Mouse (Mus musculus): ENCODE data around the gene Bloc1s1. TPM values are rescaled to one million over a fixed set of nuclear protein-coding genes. Genes with fewer than 3 reads are reported as not detected.

The Bloc1s1 gene
- total RNA-seq, 2 experiments from 2014 or later, result 85.2 to 95.4 TPM

GRCm38 (mm10) chr10:128933976-128934721, 10.3 kb upstream of the Bloc1s1 start:
- intact Hi-C loops (cut with DNase I), result no loop called here

DNA sequence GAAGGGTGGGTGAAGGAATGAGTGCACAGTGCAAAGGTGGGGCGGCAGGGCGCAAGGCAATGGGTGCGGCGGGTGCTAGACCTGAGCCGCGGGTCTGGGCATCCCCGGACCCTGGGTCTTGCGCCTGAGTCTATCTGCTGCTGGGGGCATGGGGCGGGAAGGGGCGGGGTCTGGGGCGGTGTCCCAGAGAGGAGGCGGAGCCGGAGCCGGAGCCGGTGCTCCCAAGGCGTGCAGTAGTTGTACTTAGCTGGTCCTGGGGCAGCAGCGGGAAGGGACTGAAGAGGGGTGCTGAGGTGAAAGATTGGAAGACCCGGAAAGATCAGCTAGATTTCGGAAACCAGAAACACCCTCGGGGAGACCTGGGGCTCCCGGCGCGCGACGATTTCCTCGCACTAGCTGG, 9.7 kb upstream of the Bloc1s1 start, which contains the start of gene Itga7:
TSS of gene Itga7 (plus strand) at position 245 of the 400 bp plus-strand sequence.
- intact Hi-C loops (cut with DNase I), result no loop called here
- DNase-seq (ENCODE audit: low spot score in 2 of 2), result no peak

More at GRCm38 (mm10) chr10:128933976-128934721, 10.3 kb upstream of the Bloc1s1 start:
- no peak for DNase-seq (ENCODE audit: low spot score in 2 of 2)

DNA sequence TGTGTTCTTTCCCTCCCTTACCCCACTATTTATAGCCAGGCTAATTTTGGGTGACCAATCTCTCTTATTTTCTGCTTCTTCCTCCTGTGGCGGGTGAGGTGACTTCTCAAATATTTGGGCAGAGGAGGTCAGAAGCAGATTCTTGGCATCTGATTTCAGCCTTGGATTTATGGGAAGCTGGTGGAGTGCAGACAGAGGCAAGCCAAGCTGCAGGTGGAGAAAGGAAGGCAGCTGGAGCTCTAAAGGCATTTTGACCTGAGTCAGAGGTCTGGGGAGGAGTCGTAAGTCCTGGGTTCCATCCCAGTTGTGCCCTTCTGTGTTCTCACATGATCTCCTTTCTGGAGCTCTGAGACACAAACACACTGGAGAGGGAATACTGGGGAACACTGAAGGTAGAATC, 7.6 kb upstream of the Bloc1s1 start:
- intact Hi-C loops (cut with DNase I), result no loop called here
- DNase-seq (ENCODE audit: low spot score in 2 of 2), result no peak

DNA sequence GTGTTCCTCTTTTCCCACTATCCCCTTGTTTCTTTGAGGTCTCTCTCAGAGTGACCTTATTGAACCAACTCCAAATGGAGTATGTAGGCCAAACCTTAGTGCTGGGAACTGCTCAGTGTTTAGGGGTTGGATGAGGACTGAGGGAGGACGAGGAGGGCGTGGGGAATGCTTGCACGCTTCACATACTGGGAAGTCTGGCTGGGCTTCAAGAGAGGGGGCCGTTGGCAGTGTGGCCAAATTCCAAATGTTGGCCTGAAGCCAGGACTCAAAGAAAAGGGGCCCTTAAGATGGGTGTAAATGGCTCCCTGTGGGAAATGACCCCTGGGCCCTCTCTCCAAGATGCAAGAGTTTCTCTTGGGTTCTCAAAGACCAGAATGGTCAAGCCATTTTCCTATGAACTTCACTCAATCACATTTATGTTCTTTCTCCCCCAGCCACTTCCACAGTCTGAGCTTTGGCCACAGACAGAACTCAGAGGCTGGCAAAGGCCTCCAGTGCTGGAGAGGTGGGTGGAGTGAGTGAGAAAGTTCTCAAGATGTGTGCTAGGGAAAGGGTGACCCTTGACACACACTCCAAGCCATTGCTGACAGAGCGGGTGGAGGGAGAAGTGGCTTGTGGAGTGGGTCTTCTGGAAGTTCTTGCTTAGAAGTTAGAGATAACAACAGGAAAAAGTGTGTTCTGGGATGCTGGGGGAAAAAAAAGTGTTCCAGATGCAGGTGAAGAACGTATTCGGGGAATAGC, 6.0 kb upstream of the Bloc1s1 start:
- intact Hi-C loops (cut with DNase I), result no loop called here
- no peak for DNase-seq (ENCODE audit: low spot score in 2 of 2)

GRCm38 (mm10) chr10:128928356-128928755, 4.5 kb upstream of the Bloc1s1 start:
- no peak for DNase-seq (ENCODE audit: low spot score in 2 of 2)
- intact Hi-C loops (cut with DNase I), result no loop called here

DNA sequence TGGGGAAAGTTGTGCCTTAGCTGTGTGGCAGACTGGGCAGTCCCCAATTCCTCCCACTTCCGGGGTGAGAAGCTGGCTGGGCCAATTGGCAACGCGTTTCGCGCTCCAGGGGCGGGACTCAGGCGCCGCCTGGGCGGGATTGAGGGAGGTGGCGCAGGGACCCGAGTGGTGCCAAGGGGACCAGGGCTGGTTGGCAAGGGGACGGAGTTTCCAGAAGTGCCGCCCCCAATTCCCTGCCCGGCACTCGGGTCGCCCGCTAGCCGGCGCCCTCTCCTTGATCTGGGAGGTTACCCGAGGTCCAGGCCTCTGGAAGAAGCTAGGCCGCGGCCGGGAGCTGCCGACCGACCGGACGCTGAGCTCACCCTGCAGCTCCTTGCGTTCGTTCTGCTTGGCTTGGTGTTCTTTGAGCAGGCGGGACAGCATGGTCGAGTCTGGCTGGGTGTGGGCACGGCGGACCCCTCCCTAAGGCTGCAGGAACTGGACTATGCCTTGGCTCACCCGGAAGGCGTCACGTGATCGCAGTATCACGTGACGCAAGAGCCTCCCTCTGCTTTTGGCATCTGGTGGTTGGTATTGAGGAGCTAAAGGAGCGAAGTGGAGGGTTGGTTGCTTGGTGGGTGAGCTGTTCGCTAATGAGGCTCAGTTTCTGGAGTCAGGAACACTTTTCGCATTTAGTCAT, 683 bp downstream of the Bloc1s1 start:
- intact Hi-C loops (cut with DNase I), result no loop called here
- peak; percentile 93 to 95 for DNase-seq (ENCODE audit: low spot score in 2 of 2)

DNA sequence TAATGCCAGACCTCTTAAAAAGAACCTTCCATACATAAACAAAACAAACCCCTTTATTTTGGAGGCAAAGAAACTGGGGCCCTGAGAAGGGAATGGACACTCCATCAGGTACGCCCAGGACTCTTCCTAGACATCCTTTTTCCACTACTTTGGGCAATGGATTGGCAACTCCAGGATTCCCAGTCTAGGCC, 1.1 kb downstream of the Bloc1s1 start, which contains the start of gene Rdh5:
TSS of gene Rdh5 (minus strand) at position 67 of the 191 bp plus-strand sequence.
- DNase-seq (ENCODE audit: low spot score in 2 of 2), result no peak
- intact Hi-C loops (cut with DNase I), result no loop called here

GRCm38 (mm10) chr10:128921883-128922821, 1.7 kb downstream of the Bloc1s1 start:
- no peak for DNase-seq (ENCODE audit: low spot score in 2 of 2)
- intact Hi-C loops (cut with DNase I), result no loop called here

GRCm38 (mm10) chr10:128921251-128921650, 2.6 kb downstream of the Bloc1s1 start:
- intact Hi-C loops (cut with DNase I), result no loop called here
- no peak for DNase-seq (ENCODE audit: low spot score in 2 of 2)

- DNase-seq (ENCODE audit: low spot score in 2 of 2), result no peak
- intact Hi-C loops (cut with DNase I), result no loop called here
Measured at GRCm38 (mm10) chr10:128920736-128921161, 3.1 kb downstream of the Bloc1s1 start.

- no peak for DNase-seq (ENCODE audit: low spot score in 2 of 2)
- intact Hi-C loops (cut with DNase I), result no loop called here
Measured at GRCm38 (mm10) chr10:128919966-128920365, 3.9 kb downstream of the Bloc1s1 start.

DNA sequence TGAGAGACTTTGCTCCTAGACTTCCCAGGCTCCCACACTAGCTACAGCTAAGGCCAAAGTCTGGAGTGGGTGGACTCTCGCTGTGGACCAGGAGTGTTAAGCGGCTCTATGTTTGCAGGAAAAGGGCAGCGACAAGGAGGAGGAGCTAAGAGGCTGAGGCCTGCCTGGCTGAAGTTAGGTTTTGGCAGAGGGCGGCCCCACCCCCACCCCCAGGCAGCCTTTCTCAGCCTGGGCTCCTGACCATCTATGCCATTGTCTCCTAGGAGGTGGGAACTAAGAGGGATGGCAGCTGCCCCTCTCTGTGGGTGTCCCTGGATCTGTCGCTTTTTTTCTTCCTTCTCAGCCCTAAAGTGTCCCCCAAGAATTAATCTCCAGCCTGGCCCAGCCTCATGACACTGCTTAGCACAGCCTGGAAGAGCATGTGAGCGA, 4.6 kb downstream of the Bloc1s1 start:
- no peak for DNase-seq (ENCODE audit: low spot score in 2 of 2)
- intact Hi-C loops (cut with DNase I), result no loop called here

DNA sequence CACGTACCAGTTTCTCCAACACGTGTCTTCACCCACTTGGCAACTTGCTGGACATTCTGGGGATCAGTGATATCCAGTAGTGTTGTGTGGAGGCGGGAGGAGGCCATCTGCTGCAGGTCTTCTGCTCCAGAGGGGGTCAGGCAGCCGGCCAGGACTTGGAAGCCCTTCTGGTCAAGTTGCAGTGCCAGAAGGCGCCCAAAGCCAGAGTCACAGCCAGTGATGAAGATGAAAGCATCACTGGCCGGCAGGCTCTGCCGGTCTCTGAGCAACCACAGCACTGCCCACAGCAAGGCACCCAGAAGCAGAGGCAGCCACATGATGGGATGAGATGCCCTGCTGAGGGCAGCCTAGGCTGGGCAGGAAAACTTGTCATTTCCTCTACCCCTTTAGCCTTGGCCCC, 5.6 kb downstream of the Bloc1s1 start:
- DNase-seq (ENCODE audit: low spot score in 2 of 2), result peak in 1 of 2 experiments; percentile 33
- intact Hi-C loops (cut with DNase I), result no loop called here

DNA sequence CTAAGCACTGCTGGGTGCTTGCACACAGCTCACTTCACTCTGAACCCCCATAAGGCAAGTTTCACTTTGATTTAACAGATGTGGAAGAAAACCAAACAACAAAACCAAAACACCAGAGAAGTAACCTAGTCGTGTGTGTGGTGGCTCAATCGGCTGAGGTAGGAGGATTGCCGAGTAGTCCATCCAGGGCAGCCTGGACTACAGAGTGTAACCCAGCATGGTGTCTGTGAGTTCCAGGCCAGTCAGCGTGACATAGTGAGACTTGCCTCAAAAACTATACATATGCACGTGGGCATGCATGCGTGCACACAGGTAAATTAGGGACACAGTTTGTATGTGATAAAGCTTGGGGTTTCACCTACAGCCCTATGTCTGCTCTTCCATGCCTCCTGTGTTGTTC, 6.4 kb downstream of the Bloc1s1 start:
- DNase-seq (ENCODE audit: low spot score in 2 of 2), result no peak
- intact Hi-C loops (cut with DNase I), result no loop called here

DNA sequence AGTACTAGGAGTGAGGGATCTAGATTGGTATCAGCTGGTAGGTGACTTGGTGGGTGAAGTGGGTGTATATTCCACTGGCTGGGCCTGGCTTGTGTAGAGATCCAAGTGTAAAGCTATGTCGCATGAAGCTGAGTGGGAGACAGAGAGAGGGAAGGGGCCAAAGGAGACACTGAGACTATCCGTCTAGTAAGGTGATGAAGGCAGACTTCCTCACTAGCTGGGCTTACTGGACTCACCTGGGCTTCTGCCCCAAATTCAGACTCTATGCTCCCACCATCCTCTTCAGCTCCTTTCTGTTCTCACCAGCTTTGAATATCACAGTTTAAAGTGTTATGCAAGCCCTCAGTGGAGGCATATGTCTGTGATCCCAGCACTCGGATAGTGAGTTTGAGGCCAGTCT, 7.2 kb downstream of the Bloc1s1 start:
- intact Hi-C loops (cut with DNase I), result no loop called here
- DNase-seq (ENCODE audit: low spot score in 2 of 2), result no peak

DNA sequence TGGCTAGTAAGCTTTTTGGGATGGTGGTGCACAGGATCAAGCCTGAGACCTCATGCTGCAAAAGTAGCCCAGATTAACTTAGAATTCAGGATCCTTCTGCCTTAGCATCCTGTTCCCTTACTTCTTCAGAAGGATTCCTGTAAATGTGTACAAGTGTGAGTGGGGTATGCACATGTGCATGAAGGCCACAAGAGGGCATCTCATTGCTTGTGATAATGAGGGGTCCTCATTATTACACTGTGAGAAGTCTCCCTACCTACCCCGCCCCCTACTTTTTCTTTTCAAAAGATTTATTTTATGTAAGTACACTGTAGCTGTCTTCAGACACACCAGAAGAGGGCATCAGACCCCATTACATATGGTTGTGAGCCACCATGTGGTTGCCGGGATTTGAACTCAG, 8.3 kb downstream of the Bloc1s1 start:
- no peak for DNase-seq (ENCODE audit: low spot score in 2 of 2)
- intact Hi-C loops (cut with DNase I), result no loop called here

DNA sequence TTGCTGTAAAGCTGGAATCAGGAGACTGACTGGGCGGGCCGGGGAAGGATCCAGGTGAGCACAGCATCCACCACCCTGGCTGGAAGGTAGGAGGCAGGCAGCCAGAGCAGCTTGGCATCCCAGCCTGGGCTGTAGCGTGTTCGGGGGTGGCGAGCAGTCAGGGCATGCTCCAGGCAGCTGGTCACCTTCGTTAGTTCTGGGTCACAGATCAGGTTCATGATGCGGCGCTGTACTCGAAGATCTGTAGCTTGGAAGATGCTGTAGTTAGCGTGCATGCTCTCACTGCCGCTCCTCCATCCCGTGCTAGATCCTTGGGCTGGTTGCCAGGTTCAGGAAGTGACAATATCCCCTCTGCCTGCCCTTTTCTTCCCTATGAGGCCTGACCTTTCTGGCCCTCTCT, 10.1 kb downstream of the Bloc1s1 start:
- intact Hi-C loops (cut with DNase I), result no loop called here
- no peak for DNase-seq (ENCODE audit: low spot score in 2 of 2)

- peak; percentile 84 to 85 for DNase-seq (ENCODE audit: low spot score in 2 of 2)
- intact Hi-C loops (cut with DNase I), result no loop called here
Measured at GRCm38 (mm10) chr10:128913219-128913618, 10.6 kb downstream of the Bloc1s1 start.

DNA sequence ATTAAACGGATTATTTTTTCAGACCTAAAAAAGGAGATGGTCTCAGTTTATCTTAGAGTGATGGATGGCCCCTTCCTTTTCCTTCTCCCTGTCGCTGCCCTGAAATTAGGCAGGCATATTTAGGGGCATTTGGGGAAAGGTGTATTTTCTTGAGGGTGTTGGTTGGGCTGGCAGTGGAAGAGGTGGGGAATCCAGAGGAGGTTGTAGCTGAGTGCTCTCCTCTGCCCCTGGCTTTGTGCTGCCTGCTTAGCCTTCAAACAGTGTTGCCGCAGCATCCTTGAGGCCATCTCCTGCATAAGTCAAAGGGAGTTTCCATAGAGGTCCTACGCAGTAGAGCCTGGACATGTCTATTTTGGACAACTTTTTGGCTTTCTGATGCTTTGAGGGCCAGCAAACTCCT, 11.0 kb downstream of the Bloc1s1 start:
- intact Hi-C loops (cut with DNase I), result no loop called here

GRCm38 (mm10) chr10:128912268-128912667, 11.6 kb downstream of the Bloc1s1 start:
- DNase-seq (ENCODE audit: low spot score in 2 of 2), result no peak
- intact Hi-C loops (cut with DNase I), result no loop called here

More for the DNA sequence above, 11.0 kb downstream of the Bloc1s1 start:
- no peak for DNase-seq (ENCODE audit: low spot score in 2 of 2)
